Mouse (Mus musculus): Measurements from ENCODE around the gene Klk1b21. TPM values are rescaled to one million over a fixed set of nuclear protein-coding genes. Genes with fewer than 3 reads are reported as not detected.

Gene Klk1b21
- polyA plus RNA-seq, 1 experiment from 2014 or later: not detected

GRCm38 (mm10) chr7:44136467-44136866, 34.3 kb downstream of the Klk1b21 start, which contains the start of gene Klk1b16:
TSS of gene Klk1b16 (plus strand) at chr7:44136767.
- TF ChIP-seq EP300 (optimal IDR thresholded peaks at IDR 0.05) (no peak), CTCF (IDR thresholded peaks at IDR 0.05; ENCODE audit: low read depth) (no peak)
- H3K36me3 ChIP-seq (ENCODE audit: control insufficient read depth, insufficient read depth, low read length): no peaks in the 10 kb centered on the region
- 90% methylated on average over 3 of the region's 3 CpGs for WGBS
- H3K9ac ChIP-seq (ENCODE audit: low read length): no peak within 1 kb of the TSS
- DNase-seq (ENCODE audit: low spot score) (no peak), ATAC-seq (ENCODE audit: low FRiP score, low TSS enrichment) (no peak)
- H3K4me2 ChIP-seq (replicated peaks; ENCODE audit: low read depth): no peak within 1 kb of the TSS
- no peaks in the 10 kb centered on the region for H3K9me3 ChIP-seq (ENCODE audit: control insufficient read depth, low read length)
- H3K4me3 ChIP-seq (ENCODE audit: low read depth, low read length): no peak within 1 kb of the TSS
- H3K27ac ChIP-seq (replicated peaks): no peak within 1 kb of the TSS
- no peaks in the 10 kb centered on the region for H3K4me1 ChIP-seq (replicated peaks; ENCODE audit: control insufficient read depth, insufficient read depth)
- H3K27me3 ChIP-seq (ENCODE audit: control insufficient read depth, insufficient read depth, low read length): no peaks in the 10 kb centered on the region

Other genes starting within 250 kb of the Klk1b21 start
- gene Klk4, start 221.2 kb upstream of the Klk1b21 start, polyA plus RNA-seq (2015; fragmentation: Nextera tagmentation; extraction: Ambion mirVana): not detected in 2 replicates
- gene Klk15, start 168.6 kb upstream of the Klk1b21 start, polyA plus RNA-seq (2015; fragmentation: Nextera tagmentation; extraction: Ambion mirVana): not detected in 2 replicates
- gene Klk1b8, start 151.7 kb upstream of the Klk1b21 start, polyA plus RNA-seq (2015; fragmentation: Nextera tagmentation; extraction: Ambion mirVana): not detected in 2 replicates
- gene Klk1b1, start 135.6 kb upstream of the Klk1b21 start, polyA plus RNA-seq (2015; fragmentation: Nextera tagmentation; extraction: Ambion mirVana): not detected in 2 replicates
- gene Klk1b9, start 126.3 kb upstream of the Klk1b21 start, polyA plus RNA-seq (2015; fragmentation: Nextera tagmentation; extraction: Ambion mirVana): not detected in 2 replicates
- not detected in 2 replicates for gene Klk1b11, start 106.5 kb upstream of the Klk1b21 start, polyA plus RNA-seq (2015; fragmentation: Nextera tagmentation; extraction: Ambion mirVana)
- gene Klk1b26, start 90.2 kb upstream of the Klk1b21 start, polyA plus RNA-seq (2015; fragmentation: Nextera tagmentation; extraction: Ambion mirVana): not detected in 2 replicates
- not detected in 2 replicates for gene Klk1b27, start 50.0 kb upstream of the Klk1b21 start, polyA plus RNA-seq (2015; fragmentation: Nextera tagmentation; extraction: Ambion mirVana)
- not detected in 2 replicates for gene Klk1b22, start 10.3 kb downstream of the Klk1b21 start, polyA plus RNA-seq (2015; fragmentation: Nextera tagmentation; extraction: Ambion mirVana)
- gene Klk1b16, start 34.4 kb downstream of the Klk1b21 start, polyA plus RNA-seq (2015; fragmentation: Nextera tagmentation; extraction: Ambion mirVana): not detected in 2 replicates
- not detected in 2 replicates for gene Klk1b24, start 85.9 kb downstream of the Klk1b21 start, polyA plus RNA-seq (2015; fragmentation: Nextera tagmentation; extraction: Ambion mirVana)
- gene Klk1b3, start 95.9 kb downstream of the Klk1b21 start, polyA plus RNA-seq (2015; fragmentation: Nextera tagmentation; extraction: Ambion mirVana): not detected in 2 replicates
- gene Klk1b4, start 105.1 kb downstream of the Klk1b21 start, polyA plus RNA-seq (2015; fragmentation: Nextera tagmentation; extraction: Ambion mirVana): not detected in 2 replicates
- gene Klk1b5, start 113.6 kb downstream of the Klk1b21 start, polyA plus RNA-seq (2015; fragmentation: Nextera tagmentation; extraction: Ambion mirVana): not detected in 2 replicates
- gene Klk1, start 123.0 kb downstream of the Klk1b21 start, polyA plus RNA-seq (2015; fragmentation: Nextera tagmentation; extraction: Ambion mirVana): 9.7 and 10.7 TPM in 2 replicates
- gene Gm36864, start 133.8 kb downstream of the Klk1b21 start, polyA plus RNA-seq (2015; fragmentation: Nextera tagmentation; extraction: Ambion mirVana): 0.13 TPM in 1 of 2 replicates, not detected in the other
- gene 1700028J19Rik, start 144.4 kb downstream of the Klk1b21 start, polyA plus RNA-seq (2015; fragmentation: Nextera tagmentation; extraction: Ambion mirVana): 0.57 and 0.65 TPM in 2 replicates
- gene 2410002F23Rik, start 144.4 kb downstream of the Klk1b21 start, polyA plus RNA-seq (2015; fragmentation: Nextera tagmentation; extraction: Ambion mirVana): 52.9 and 60.0 TPM in 2 replicates
- not detected in 2 replicates for gene Acp4, start 155.1 kb downstream of the Klk1b21 start, polyA plus RNA-seq (2015; fragmentation: Nextera tagmentation; extraction: Ambion mirVana)
- gene Gm15517, start 159.1 kb downstream of the Klk1b21 start, polyA plus RNA-seq (2015; fragmentation: Nextera tagmentation; extraction: Ambion mirVana): not detected in 2 replicates
- gene Clec11a, start 204.6 kb downstream of the Klk1b21 start, polyA plus RNA-seq (2015; fragmentation: Nextera tagmentation; extraction: Ambion mirVana): 11.1 and 11.4 TPM in 2 replicates
- 0.53 and 0.61 TPM in 2 replicates for gene Shank1, start 207.9 kb downstream of the Klk1b21 start, polyA plus RNA-seq (2015; fragmentation: Nextera tagmentation; extraction: Ambion mirVana)